Mouse (Mus musculus) brown adipose tissue, adult 24 weeks (tissue): Measurements from ENCODE around the gene Borcs5. TPM values are rescaled to one million over a fixed set of nuclear protein-coding genes. Genes with fewer than 3 reads are reported as not detected.

ENCODE experiments used
- H3K27ac ChIP-seq: fragments of 200-500 bp; replicated peaks from 2 replicates; pipeline ENCODE4 v1.5.1; 2012; ENCODE audit warnings: low read depth, mild to moderate bottlenecking, low read length
- H3K4me1 ChIP-seq: fragments of 200-500 bp; 2 replicates; pipeline ENCODE4 v1.6.1; 2012; ENCODE audit warnings: low read length, mixed read lengths; ENCODE audit not compliant: control insufficient read depth, insufficient read depth, insufficient read length
- H3K4me3 ChIP-seq: fragments of 200-500 bp; 2 replicates; pipeline ENCODE4 v1.5.1; 2012; ENCODE audit warnings: low read depth, mild to moderate bottlenecking, low read length, moderate library complexity; ENCODE audit not compliant: insufficient read depth
- polyA plus RNA-seq: library from polyadenylated mRNA; stranded (reverse); fragments of >200 nt; gene quantifications from 2 replicates; pipeline ENCODE4 v1.2.4, GENCODE M21; 2012; ENCODE audit not compliant: missing spikeins, insufficient read depth, insufficient read length

Borcs5 gene
- polyA plus RNA-seq, 1 experiment: 15.2 TPM

DNA sequence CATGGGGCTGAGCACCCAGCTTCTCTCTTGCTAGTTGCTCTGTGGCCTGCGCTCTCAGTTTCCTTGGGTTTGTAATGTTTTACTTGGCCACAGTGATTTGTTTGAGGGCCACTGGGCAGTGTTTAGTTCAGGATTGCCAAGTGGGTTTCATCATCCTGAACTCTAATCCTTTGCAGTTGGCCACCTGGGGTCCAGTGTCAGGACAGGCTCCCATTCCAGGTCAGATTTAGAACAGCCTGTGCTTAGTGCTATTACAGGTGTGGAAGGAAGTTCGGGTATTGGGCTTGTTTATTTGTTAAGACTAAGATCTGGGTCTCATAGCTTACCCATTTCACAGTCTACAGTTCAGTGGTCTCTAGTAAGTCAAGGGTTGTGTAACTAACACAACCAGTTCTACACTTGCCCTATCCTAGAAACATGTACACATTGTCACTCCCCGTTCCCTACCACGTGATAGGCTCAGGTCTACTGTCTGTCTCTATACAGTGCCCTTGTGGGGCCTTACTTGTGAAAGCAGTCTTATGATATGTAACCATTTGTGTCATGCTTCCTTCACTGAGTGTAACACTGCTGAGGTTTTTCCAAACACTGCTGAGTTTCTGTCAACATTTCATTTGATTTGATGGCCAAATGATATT, 63.9 kb downstream of the Borcs5 start:
- Histone ChIP-seq H3K27ac (no peak overlapping the region), H3K4me3 (no peak overlapping the region), H3K4me1 (peaks cover 6% of the 10 kb centered on the region)

GRCm38 (mm10) chr6:134706467-134706866, 67.2 kb downstream of the Borcs5 start:
- Histone ChIP-seq H3K27ac (no peak overlapping the region), H3K4me3 (no peak overlapping the region), H3K4me1 (no peaks in the 10 kb centered on the region; the same call in 1 of the 2 replicates)

DNA sequence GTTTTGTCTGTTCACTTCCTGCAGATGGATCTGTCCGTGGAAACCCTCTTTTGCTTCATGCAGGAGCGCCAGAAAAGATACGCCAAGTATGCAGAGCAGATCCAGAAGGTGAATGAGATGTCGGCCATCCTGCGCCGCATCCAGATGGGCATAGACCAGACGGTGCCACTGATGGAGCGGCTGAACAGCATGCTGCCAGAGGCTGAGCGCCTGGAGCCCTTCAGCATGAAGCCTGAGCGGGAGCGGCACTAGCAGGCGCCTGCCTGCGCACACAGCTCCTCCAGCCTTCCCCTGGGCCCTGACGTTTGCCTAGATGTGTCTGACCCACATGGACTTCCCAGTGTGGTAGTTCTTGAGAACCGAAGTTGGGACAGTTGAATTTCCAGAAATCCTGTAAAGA, 70.7 kb downstream of the Borcs5 start:
- Histone ChIP-seq H3K4me3 (no peak overlapping the region), H3K27ac (no peak overlapping the region), H3K4me1 (no peaks in the 10 kb centered on the region)

DNA sequence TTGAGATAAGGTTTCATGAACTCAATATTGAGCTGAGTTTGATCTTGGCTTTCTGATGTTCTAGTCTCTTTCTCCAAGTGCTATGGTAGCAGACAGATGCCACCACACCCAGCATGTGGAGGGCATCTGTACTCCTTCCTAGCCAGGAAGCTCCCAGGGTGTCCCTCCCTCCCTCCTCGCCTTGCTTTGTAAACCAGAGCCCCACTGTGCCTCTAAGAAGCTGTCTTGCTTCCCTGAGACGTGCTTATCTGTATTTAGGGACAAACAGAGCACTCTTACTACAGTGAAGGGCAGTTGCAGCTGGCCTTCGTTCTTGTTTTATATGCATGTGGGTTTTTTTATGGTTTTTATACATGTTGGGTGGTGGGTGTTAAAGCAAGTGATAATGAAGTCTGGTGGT, 74.0 kb downstream of the Borcs5 start:
- Histone ChIP-seq H3K4me1 (no peaks in the 10 kb centered on the region), H3K27ac (no peak overlapping the region), H3K4me3 (no peak overlapping the region)

GRCm38 (mm10) chr6:134713897-134714296, 74.6 kb downstream of the Borcs5 start:
- Histone ChIP-seq H3K27ac (no peak overlapping the region), H3K4me1 (no peaks in the 10 kb centered on the region), H3K4me3 (no peak overlapping the region)

GRCm38 (mm10) chr6:134716168-134716587, 76.9 kb downstream of the Borcs5 start:
- H3K27ac ChIP-seq: no peak overlapping the region
- H3K4me3 ChIP-seq: no peak overlapping the region
- H3K4me1 ChIP-seq: no peaks in the 10 kb centered on the region

GRCm38 (mm10) chr6:134717886-134718667, 78.8 kb downstream of the Borcs5 start:
- Histone ChIP-seq H3K4me3 (no peak overlapping the region), H3K4me1 (no peaks in the 10 kb centered on the region), H3K27ac (no peak overlapping the region)

DNA sequence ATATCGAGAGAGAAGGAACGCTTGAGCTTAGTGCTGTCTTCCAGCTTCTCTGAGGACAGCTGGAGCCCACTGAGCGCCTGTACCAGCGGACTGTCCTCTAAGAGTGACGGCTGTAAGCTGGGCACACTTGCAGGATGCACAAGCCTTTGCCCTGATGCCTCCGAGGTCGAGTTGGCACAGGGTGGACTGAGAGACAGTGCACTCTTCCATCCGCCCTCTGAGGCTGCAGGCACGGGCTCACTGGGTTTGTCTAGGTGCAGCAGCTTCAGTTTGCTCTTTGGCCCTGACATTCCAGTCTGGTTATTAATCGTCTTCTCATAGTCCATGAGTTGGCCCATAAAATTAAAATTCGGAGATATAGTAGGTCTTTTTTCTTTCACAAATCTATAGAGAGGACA, 79.4 kb downstream of the Borcs5 start:
- no peak overlapping the region for H3K27ac ChIP-seq
- no peak overlapping the region for H3K4me3 ChIP-seq
- no peaks in the 10 kb centered on the region for H3K4me1 ChIP-seq

- H3K4me3 ChIP-seq: no peak overlapping the region
- no peaks in the 10 kb centered on the region for H3K4me1 ChIP-seq
- H3K27ac ChIP-seq: no peak overlapping the region
Measured at GRCm38 (mm10) chr6:134719156-134719555, 79.8 kb downstream of the Borcs5 start.

DNA sequence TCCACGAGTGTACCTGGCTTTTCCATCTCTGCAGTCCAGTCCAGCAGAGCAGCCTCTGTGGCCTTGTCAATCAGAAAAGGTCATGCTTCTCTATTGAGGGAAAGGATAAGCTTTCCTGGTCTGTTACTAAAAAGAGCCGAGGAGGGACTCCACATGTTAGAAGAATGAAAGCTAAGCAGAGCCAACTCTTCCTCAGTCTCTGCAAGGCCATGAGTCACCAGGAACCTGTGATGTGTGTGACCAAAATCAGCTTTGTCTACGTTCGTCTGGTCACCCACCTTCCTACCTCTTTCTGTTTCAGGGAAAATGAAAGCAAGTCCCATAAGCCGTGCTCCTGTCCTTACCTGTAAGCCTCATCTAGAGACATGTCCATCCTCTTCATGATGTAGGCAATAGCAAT, 80.8 kb downstream of the Borcs5 start:
- no peaks in the 10 kb centered on the region for H3K4me1 ChIP-seq
- no peak overlapping the region for H3K4me3 ChIP-seq
- no peak overlapping the region for H3K27ac ChIP-seq

- no peaks in the 10 kb centered on the region for H3K4me1 ChIP-seq
- no peak overlapping the region for H3K27ac ChIP-seq
- no peak overlapping the region for H3K4me3 ChIP-seq
Measured at GRCm38 (mm10) chr6:134721729-134722269, 82.5 kb downstream of the Borcs5 start.

- no peak overlapping the region for H3K27ac ChIP-seq
Measured at GRCm38 (mm10) chr6:134722906-134723305, 83.6 kb downstream of the Borcs5 start.

DNA sequence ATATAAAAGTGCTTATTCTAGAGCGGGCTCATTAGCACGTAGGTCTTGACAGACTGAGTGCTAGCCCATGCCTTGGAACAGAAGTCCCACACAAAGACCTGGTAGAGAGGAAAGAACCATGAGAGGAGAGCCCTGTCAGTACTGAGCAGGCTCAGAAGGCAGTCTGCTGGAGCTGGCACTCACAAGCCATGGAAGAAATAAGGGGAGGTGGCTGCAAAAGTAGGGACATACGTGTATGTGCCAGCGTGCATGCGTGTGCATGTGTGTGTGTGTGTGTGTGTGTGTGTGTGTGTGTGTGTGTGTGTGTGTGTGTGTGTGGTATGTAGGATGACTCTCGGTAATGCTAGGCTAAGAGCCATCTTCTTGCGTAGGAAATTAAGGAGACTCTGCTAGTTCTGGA, 84.0 kb downstream of the Borcs5 start:
- H3K4me1 ChIP-seq: no peaks in the 10 kb centered on the region

More at GRCm38 (mm10) chr6:134722906-134723305, 83.6 kb downstream of the Borcs5 start:
- Histone ChIP-seq H3K4me1 (no peaks in the 10 kb centered on the region), H3K4me3 (no peak overlapping the region)

DNA sequence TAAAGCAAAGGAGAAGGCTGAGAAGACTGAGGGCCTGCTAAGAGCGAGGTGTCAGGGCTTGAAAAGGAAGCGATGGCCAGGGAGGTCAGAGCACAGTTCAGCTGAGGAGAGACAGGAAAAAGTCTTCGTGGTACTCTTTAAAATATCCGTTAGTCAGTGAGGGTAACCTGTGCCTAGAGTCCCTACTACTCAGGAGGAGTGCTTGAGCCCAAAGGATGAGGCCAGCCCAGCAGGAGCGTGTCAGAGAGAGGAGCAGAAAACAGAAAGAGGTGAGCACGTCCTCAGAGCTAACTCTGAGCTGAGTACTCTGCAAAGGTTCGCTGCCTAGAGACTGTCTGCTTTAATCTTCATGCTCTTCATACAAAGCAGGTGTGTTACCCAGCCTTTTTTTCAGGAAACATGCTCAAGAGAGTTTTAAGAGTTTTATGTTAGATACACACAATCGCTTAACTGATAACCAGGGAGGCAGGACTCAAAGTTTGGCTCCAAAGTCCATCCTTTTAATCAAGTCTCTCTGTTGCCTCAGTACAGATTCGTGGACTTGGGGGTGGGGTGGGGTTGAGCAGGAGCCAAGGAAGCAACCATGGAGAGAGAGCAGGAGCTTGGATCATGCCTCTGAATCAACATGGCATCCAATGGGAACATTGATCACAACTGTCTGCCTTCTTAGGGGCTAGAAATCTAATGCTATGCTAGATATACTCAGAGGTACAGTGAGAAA, 84.7 kb downstream of the Borcs5 start:
- Histone ChIP-seq H3K27ac (no peak overlapping the region), H3K4me3 (no peak overlapping the region), H3K4me1 (no peaks in the 10 kb centered on the region)

More for the DNA sequence above, 84.0 kb downstream of the Borcs5 start:
- H3K4me3 ChIP-seq: no peak overlapping the region
- no peak overlapping the region for H3K27ac ChIP-seq

DNA sequence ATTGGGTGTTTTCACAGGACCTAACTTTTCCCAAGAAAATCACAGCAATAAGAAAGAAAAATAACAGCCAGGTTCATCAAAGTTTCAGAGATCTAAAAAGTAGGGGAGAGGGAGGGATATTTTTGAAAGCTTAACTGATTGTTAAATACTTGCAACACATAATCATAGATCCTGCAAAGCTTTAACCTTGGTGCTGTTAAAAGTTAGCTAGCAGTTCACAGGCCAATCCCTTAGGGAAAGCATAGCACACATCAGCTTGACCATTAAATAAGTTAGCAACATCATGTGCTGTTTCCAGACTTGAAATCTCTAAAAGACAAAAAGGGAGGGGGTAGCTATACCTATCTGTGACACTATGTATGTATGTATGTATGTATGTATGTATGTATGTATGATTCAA, 86.1 kb downstream of the Borcs5 start:
- Histone ChIP-seq H3K4me3 (no peak overlapping the region), H3K4me1 (no peaks in the 10 kb centered on the region), H3K27ac (no peak overlapping the region)
